Mouse (Mus musculus) bone marrow macrophage, adult 2 months (primary cell): ENCODE data around the gene Usp20. TPM values are rescaled to one million over a fixed set of nuclear protein-coding genes. Genes with fewer than 3 reads are reported as not detected.

Experiments
- H3K27ac ChIP-seq: 2 replicates; pipeline ENCODE4 v1.5.1; 2012; ENCODE audit warnings: low read depth, low read length; ENCODE audit not compliant: insufficient read depth
- H3K4me1 ChIP-seq: 2 replicates; pipeline ENCODE4 v1.6.1; 2012; ENCODE audit warnings: low read length; ENCODE audit not compliant: control insufficient read depth, insufficient read depth
- H3K4me3 ChIP-seq: 2 replicates; pipeline ENCODE4 v1.5.1; 2012; ENCODE audit warnings: mild to moderate bottlenecking, low read length, moderate library complexity; ENCODE audit not compliant: insufficient read depth
- CTCF ChIP-seq: IDR thresholded peaks from 2 replicates; pipeline ENCODE4 v1.5.1; 2012; ENCODE audit warnings: low read depth, mild to moderate bottlenecking, low read length, moderate library complexity
- POLR2A ChIP-seq: IDR thresholded peaks from 2 replicates; pipeline ENCODE4 v1.6.1; 2012; ENCODE audit warnings: mild to moderate bottlenecking, low read depth, low read length, borderline replicate concordance
- polyA plus RNA-seq: library from polyadenylated mRNA; stranded (reverse); fragments of >200 nt; gene quantifications from 2 replicates; pipeline ENCODE4 v1.2.4, GENCODE M21; 2012; ENCODE audit not compliant: missing spikeins, insufficient read depth, insufficient read length

The Usp20 gene
- polyA plus RNA-seq, 1 experiment, result 9.7 TPM

DNA sequence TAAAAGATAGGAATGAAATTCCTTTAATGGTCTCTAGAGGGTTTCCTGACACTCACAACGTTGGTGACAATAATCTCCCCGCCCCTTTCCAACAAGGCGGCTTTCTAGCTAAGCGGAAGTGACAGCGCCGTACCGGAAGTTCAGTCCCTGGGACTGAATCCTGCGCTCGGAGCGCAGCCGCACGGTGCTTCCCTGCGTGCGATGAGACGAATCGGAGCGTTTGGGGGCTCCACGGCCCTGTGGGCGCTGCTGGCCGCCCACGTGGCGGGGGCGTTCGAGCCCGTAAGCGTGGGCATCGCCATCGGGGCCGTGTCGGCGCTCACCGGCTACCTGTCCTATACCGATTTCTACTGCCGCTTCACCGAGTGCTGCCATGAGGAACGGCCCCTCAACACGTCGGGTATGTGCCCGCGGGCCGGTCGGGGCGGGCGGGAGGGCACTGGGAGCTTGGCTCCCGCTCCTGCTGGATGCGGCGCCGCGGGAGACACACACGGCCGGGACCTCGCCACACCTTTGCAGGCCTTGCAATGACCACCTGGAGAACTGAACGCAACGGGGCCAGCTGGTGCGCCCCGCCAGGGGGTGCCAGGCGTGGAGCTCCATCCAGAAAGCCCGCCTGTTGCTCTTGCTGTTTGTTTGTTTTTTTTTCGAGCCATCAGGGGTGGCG, 29.1 kb upstream of the Usp20 start, which contains the start of gene Tor1b:
TSS of gene Tor1b (plus strand) at position 136 of the 667 bp plus-strand sequence.
- Histone ChIP-seq H3K27ac (peak within 1 kb of the TSS; percentile 52), H3K4me1 (peaks cover 14% of the 10 kb centered on the region), H3K4me3 (peak within 1 kb of the TSS; percentile 82)
- TF ChIP-seq CTCF, result no peak
- peak; percentile 98 for TF ChIP-seq POLR2A

DNA sequence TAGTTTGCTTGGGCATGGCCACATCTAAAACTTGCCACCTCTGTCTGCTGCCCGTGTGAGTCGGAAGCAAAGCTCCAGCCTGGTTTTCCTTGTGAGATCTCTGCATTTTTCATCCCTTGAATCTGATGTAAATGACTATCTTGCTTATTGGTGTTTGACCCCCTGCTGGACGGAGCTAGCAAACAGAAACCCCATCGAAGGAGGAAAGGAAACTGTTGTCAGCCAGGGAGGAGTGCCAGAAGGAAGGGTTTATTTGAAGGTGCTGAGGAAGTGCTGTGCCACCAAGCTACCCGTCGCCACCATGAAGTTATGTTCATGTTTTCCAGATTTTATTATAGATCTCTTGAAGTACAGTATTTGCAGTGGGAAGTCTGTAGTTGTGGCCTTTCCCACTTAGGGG, 27.3 kb upstream of the Usp20 start:
- TF ChIP-seq POLR2A, result no peak
- 0 out of 2 replicates have a peak, but pooled peaks have one; percentile 19 for TF ChIP-seq CTCF
- peak overlapping the region; percentile 12 for H3K4me3 ChIP-seq
- peaks cover 14% of the 10 kb centered on the region for H3K4me1 ChIP-seq
- 0 out of 2 replicates have a peak overlapping the region, but pooled peaks have one; percentile 8 for H3K27ac ChIP-seq

DNA sequence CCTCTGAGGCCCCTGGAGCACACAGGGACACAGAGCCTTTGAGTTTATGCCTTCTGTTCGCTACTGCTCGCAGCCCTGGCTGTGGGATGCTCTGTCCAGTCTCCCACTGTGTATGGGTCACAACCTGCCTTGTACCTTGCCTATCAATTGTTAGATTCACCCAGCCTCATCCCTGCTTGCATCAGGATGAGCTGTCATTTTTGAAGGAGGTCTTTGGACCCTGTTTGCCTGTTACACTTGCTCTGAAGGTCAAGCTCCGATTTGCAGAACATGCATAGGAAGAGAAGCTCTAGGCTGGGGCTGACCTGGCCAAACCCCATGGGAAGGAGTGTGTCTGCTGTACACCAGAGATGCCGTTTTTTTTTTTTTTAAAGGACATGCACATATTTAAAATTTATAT, 24.6 kb upstream of the Usp20 start:
- no peak overlapping the region for H3K27ac ChIP-seq
- no peak overlapping the region for H3K4me3 ChIP-seq
- H3K4me1 ChIP-seq, result peaks cover 12% of the 10 kb centered on the region
- no peak for TF ChIP-seq CTCF
- TF ChIP-seq POLR2A, result no peak

DNA sequence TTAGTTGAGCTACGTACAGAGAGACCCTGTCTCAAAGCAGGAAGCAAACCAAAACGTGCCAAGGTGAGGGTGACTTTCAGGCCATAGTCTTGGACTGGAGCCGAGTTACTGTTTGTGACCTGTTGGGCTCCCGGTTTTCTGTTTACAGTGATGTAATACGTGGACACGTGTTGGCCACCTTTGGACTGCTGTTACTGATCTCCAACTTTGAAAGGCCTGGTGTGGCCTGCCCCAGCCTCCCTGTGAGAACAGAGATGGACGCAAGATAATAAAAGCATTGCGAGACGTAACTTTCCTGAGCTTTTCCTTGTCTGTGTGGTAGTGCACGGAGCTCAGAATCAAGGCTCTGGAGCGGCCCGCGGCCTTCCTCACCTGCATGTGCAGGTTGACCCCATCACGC, 23.4 kb upstream of the Usp20 start:
- Histone ChIP-seq H3K4me1 (peaks cover 11% of the 10 kb centered on the region), H3K4me3 (no peak overlapping the region), H3K27ac (no peak overlapping the region)
- no peak for TF ChIP-seq POLR2A
- no peak for TF ChIP-seq CTCF

DNA sequence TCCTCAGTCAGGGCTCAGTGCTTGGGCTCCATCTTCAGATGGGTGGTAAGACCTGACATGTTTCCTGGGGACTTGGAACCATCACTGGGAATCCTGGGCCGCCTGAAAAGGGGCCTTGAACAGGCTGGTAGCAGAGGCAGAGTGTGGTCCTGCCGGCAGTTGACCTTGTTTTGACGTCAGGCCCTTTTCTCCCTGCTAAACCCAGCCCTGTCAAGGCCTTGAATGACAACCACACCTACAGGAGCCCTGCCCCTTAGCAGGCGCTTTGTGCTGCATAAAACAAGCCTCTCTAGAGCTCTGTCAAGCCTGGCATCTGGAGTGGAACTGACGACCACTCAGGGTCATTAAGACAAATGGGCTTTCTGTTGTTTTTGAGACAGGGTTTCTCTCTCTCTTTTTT, 22.2 kb upstream of the Usp20 start:
- Histone ChIP-seq H3K27ac (no peak overlapping the region), H3K4me3 (no peak overlapping the region), H3K4me1 (peaks cover 12% of the 10 kb centered on the region)
- TF ChIP-seq POLR2A (no peak), CTCF (no peak)

DNA sequence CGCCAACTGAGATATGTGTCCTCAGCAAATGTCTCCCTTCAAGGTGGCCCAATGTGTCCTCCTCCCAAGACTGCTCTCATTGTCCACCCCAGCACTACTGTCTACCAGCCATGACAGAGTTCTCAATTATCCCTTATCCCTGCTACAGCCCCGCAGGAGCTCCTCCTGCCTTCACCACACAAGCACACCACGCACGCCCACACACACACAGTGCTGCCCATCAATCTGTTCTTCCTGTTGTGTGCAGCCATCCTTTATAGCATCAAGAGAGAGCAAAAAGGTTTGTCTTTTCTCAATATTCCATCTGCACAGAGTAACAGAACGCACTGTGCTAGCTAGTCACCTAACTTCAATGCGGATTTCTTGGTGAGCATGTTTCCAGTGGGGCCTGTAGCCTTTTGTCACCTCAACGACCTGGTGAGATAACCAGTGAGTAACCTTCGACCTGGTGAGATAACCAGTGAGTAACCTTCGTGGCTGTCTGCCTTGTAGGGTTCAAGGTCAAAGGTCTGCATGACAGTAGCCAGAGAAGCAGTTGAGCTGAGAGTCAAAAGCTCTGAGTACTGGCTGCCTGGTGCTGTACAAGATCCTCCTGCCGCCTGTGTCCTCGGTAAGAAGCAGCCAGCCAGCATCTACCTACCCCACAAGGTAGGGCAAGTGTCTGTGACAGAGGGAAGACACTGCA, 19.4 kb upstream of the Usp20 start:
- TF ChIP-seq POLR2A (no peak), CTCF (no peak)
- no peak overlapping the region for H3K4me3 ChIP-seq
- H3K4me1 ChIP-seq, result peaks cover 20% of the 10 kb centered on the region
- no peak overlapping the region for H3K27ac ChIP-seq

DNA sequence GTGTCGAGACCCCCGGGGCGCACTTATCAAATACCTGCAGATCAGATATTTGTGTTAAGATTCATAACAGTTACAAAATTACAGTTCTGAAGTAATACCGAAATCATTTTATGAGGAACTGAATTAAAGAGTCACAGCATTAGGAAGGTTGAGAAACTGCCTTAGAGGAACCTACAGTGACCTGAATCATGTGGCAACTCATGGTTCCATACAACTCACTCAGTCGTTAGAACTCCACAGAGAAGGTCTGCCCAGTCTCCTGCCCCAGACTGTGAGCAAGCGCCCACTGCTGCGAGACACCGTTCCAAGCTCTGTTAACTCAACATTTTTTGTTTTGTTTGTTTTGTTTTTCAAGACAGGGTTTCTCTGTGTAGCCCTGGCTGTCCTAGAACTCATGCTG, 16.5 kb upstream of the Usp20 start:
- TF ChIP-seq POLR2A (no peak), CTCF (no peak)
- peak overlapping the region; percentile 62 for H3K27ac ChIP-seq
- peaks cover 20% of the 10 kb centered on the region for H3K4me1 ChIP-seq
- H3K4me3 ChIP-seq, result peak overlapping the region; percentile 96

DNA sequence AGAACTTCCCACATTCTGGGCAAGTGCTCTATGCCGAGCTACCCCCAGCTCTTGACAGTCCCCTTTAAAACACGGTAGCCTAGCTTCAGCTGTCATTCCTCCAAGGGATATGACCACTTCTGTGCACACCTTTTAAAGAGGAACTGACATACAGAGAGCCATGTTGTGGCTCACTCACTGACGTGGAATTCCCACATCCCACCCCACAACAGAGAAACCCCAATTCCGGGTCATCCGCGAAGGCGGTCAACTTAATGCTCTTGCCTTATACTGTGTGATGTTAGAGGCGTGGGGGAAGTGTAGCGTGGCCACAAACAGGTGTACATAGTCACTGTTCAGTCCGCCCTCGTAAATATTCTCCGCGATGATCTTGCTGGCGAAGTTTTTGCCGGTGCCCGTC, 15.3 kb upstream of the Usp20 start:
- Histone ChIP-seq H3K4me3 (peak overlapping the region; percentile 96), H3K27ac (peak overlapping the region; percentile 62), H3K4me1 (peaks cover 20% of the 10 kb centered on the region)
- TF ChIP-seq POLR2A (no peak), CTCF (no peak)

DNA sequence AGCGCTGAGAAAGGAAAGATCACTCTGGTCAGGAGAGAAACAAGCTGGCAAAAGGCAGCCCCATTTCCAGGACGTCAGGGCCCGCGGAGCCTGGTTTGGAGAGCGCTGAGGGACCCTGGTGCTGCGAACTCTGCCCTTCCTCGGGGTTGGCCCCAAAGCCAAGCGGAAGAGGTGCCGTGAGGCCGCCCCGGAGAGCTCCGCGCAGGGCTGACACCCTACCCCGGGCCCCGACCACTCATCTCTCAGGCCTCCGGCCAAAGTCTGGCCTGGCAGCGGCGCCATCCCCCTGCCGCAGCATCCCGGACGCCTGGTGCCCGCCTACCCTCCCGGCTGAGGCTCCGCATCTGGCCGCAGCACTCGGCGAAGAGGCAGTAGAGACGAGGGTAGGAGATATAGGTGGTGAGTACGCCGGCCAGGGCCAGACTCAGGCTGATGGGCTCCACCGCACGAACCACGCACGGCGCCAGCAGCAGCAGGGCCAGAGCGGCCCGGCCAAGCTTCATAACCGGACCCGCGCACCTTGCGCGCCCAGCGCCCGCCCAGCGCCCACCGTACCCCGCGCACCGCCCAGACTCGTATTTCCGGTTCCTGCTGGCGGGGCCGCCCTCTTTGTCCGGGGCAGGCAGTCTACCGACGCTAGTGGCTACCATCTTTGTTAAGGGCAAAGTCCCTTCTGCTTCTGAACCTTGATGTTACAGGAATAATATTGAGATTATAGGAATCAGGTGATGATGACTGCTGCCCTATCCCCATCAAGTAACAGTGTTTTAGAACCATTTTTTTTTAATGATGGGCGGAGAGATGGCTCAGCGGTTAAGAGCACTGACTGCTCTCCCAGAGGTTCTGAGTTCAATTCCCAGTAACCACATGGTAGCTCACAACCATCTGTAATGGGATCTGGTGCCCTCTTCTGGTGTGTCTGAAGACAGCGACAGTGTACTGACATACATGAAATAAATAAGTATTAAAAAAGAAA, 14.4 kb upstream of the Usp20 start, which contains the start of gene Tor1a:
TSS of gene Tor1a (minus strand) at position 582 of the 976 bp plus-strand sequence.
- Histone ChIP-seq H3K27ac (peak within 1 kb of the TSS; percentile 62), H3K4me3 (peak within 1 kb of the TSS; percentile 96), H3K4me1 (peaks cover 20% of the 10 kb centered on the region)
- TF ChIP-seq CTCF, result no peak
- TF ChIP-seq POLR2A, result no peak
